Mouse (Mus musculus): Measurements from ENCODE around the gene Ralb. TPM values are rescaled to one million over a fixed set of nuclear protein-coding genes. Genes with fewer than 3 reads are reported as not detected.
A peak's percentile ranks its signal among the peaks of the same experiment; 100 is the strongest.

The Ralb gene
- polyA plus RNA-seq, 1 experiment, result 54.6 TPM

- 77% methylated on average over 2 of the region's 2 CpGs for WGBS
- Histone ChIP-seq H3K4me1 (ENCODE audit: control insufficient read depth, insufficient read depth, low read length) (peaks cover 13% of the 10 kb centered on the region; the same call in 1 of the 2 replicates), H3K36me3 (ENCODE audit: control insufficient read depth, insufficient read depth, low read length) (no peaks in the 10 kb centered on the region), H3K27me3 (replicated peaks; ENCODE audit: control insufficient read depth, insufficient read depth, low read length) (no peaks in the 10 kb centered on the region), H3K27ac (ENCODE audit: insufficient read depth, low read depth, low read length) (no peak overlapping the region), H3K4me3 (ENCODE audit: insufficient read depth, low read depth, low read length) (no peak overlapping the region)
- DNase-seq, result no peak
- TF ChIP-seq POLR2A (IDR thresholded peaks at IDR 0.05; ENCODE audit: low read depth, low read length) (no peak), CTCF (conservative IDR thresholded peaks at IDR 0.05; ENCODE audit: insufficient read depth, insufficient read length, low read depth, low read length) (no peak)
Observed at GRCm38 (mm10) chr1:119545164-119545563, 40.6 kb upstream of the Ralb start.

- Histone ChIP-seq H3K36me3 (ENCODE audit: control insufficient read depth, insufficient read depth, low read length) (no peaks in the 10 kb centered on the region), H3K4me1 (ENCODE audit: control insufficient read depth, insufficient read depth, low read length) (peaks cover 13% of the 10 kb centered on the region; the same call in 1 of the 2 replicates), H3K4me3 (ENCODE audit: insufficient read depth, low read depth, low read length) (no peak overlapping the region), H3K27ac (ENCODE audit: insufficient read depth, low read depth, low read length) (no peak overlapping the region), H3K27me3 (replicated peaks; ENCODE audit: control insufficient read depth, insufficient read depth, low read length) (no peaks in the 10 kb centered on the region)
- no peak for TF ChIP-seq CTCF (conservative IDR thresholded peaks at IDR 0.05; ENCODE audit: insufficient read depth, insufficient read length, low read depth, low read length)
- no peak for TF ChIP-seq POLR2A (IDR thresholded peaks at IDR 0.05; ENCODE audit: low read depth, low read length)
- no peak for DNase-seq
- WGBS, result 82% methylated on average over 5 of the region's 5 CpGs
Observed at GRCm38 (mm10) chr1:119544611-119545155, 40.1 kb upstream of the Ralb start.

- Histone ChIP-seq H3K4me1 (ENCODE audit: control insufficient read depth, insufficient read depth, low read length) (peaks cover 13% of the 10 kb centered on the region; the same call in 1 of the 2 replicates), H3K36me3 (ENCODE audit: control insufficient read depth, insufficient read depth, low read length) (no peaks in the 10 kb centered on the region), H3K27me3 (replicated peaks; ENCODE audit: control insufficient read depth, insufficient read depth, low read length) (no peaks in the 10 kb centered on the region), H3K4me3 (ENCODE audit: insufficient read depth, low read depth, low read length) (no peak overlapping the region), H3K27ac (ENCODE audit: insufficient read depth, low read depth, low read length) (no peak overlapping the region)
- DNase-seq, result peak; percentile 48
- TF ChIP-seq CTCF (conservative IDR thresholded peaks at IDR 0.05; ENCODE audit: insufficient read depth, insufficient read length, low read depth, low read length), result no peak
- no peak for TF ChIP-seq POLR2A (IDR thresholded peaks at IDR 0.05; ENCODE audit: low read depth, low read length)
- WGBS, result 60% methylated on average over 6 of the region's 6 CpGs
Observed at GRCm38 (mm10) chr1:119543316-119543715, 38.7 kb upstream of the Ralb start.

GRCm38 (mm10) chr1:119541570-119541969 is 37.0 kb upstream of the Ralb start:
- Histone ChIP-seq H3K27me3 (replicated peaks; ENCODE audit: control insufficient read depth, insufficient read depth, low read length) (no peaks in the 10 kb centered on the region), H3K4me1 (ENCODE audit: control insufficient read depth, insufficient read depth, low read length) (peaks cover 13% of the 10 kb centered on the region; the same call in 1 of the 2 replicates), H3K36me3 (ENCODE audit: control insufficient read depth, insufficient read depth, low read length) (no peaks in the 10 kb centered on the region), H3K4me3 (ENCODE audit: insufficient read depth, low read depth, low read length) (no peak overlapping the region), H3K27ac (ENCODE audit: insufficient read depth, low read depth, low read length) (peak overlapping the region; percentile 39)
- 74% methylated on average over 3 of the region's 3 CpGs for WGBS
- TF ChIP-seq POLR2A (IDR thresholded peaks at IDR 0.05; ENCODE audit: low read depth, low read length) (no peak), CTCF (conservative IDR thresholded peaks at IDR 0.05; ENCODE audit: insufficient read depth, insufficient read length, low read depth, low read length) (no peak)
- DNase-seq, result no peak

DNA sequence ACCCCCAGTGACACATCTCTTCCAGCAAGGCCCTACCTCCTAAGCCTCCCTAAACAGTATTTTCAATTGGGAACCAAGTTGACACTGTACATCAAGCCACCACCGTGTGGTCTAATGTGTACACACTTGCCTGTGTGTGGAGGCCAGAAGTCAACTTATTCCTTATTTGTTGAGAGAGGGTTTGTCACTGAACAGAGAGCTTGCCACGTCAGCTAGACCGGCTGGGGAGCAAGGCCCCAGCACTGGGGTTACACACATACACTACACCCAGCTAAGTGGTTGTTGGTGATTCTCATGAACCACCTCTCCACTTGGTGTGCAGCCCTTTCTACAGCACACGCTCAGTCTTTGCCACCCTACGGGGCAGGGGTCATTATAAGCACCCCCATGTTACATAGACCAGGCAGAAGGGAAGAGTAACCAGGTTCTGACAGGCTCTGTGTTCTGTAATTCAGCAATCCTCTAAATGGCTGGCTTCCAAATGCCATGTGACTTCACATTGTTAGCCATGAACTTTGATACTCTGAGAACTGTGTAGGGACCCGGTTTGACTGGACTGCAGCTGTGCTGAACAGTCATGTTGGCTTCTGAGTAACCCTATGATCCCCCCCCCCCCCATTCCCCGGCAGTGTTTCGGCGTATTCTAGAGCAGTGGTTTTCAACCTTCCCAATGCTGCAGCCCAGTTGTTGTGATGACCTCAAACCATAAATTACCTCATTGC is 36.4 kb upstream of the Ralb start:
- peak; percentile 96 for DNase-seq
- TF ChIP-seq CTCF (conservative IDR thresholded peaks at IDR 0.05; ENCODE audit: insufficient read depth, insufficient read length, low read depth, low read length), result no peak
- TF ChIP-seq POLR2A (IDR thresholded peaks at IDR 0.05; ENCODE audit: low read depth, low read length), result no peak
- Histone ChIP-seq H3K27ac (ENCODE audit: insufficient read depth, low read depth, low read length) (peak overlapping the region; percentile 81), H3K36me3 (ENCODE audit: control insufficient read depth, insufficient read depth, low read length) (no peaks in the 10 kb centered on the region), H3K4me3 (ENCODE audit: insufficient read depth, low read depth, low read length) (no peak overlapping the region), H3K27me3 (replicated peaks; ENCODE audit: control insufficient read depth, insufficient read depth, low read length) (no peaks in the 10 kb centered on the region), H3K4me1 (ENCODE audit: control insufficient read depth, insufficient read depth, low read length) (peaks cover 13% of the 10 kb centered on the region; the same call in 1 of the 2 replicates)
- 34% methylated on average over 9 of the region's 9 CpGs for WGBS

GRCm38 (mm10) chr1:119539252-119539651 is 34.7 kb upstream of the Ralb start:
- H3K27ac ChIP-seq (ENCODE audit: insufficient read depth, low read depth, low read length), result no peak overlapping the region
- WGBS, result 29% methylated on average over 2 of the region's 2 CpGs
- no peak for DNase-seq
- H3K4me1 ChIP-seq (ENCODE audit: control insufficient read depth, insufficient read depth, low read length), result peaks cover 13% of the 10 kb centered on the region; the same call in 1 of the 2 replicates
- no peaks in the 10 kb centered on the region for H3K27me3 ChIP-seq (replicated peaks; ENCODE audit: control insufficient read depth, insufficient read depth, low read length)
- H3K4me3 ChIP-seq (ENCODE audit: insufficient read depth, low read depth, low read length), result no peak overlapping the region
- TF ChIP-seq CTCF (conservative IDR thresholded peaks at IDR 0.05; ENCODE audit: insufficient read depth, insufficient read length, low read depth, low read length) (no peak), POLR2A (IDR thresholded peaks at IDR 0.05; ENCODE audit: low read depth, low read length) (no peak)
- no peaks in the 10 kb centered on the region for H3K36me3 ChIP-seq (ENCODE audit: control insufficient read depth, insufficient read depth, low read length)

- H3K27ac ChIP-seq (ENCODE audit: insufficient read depth, low read depth, low read length), result no peak overlapping the region
- no peak overlapping the region for H3K4me3 ChIP-seq (ENCODE audit: insufficient read depth, low read depth, low read length)
- WGBS, result 90% methylated on average over 6 of the region's 6 CpGs
- DNase-seq, result no peak
- peaks cover 7% of the 10 kb centered on the region; the same call in 1 of the 2 replicates for H3K4me1 ChIP-seq (ENCODE audit: control insufficient read depth, insufficient read depth, low read length)
- H3K27me3 ChIP-seq (replicated peaks; ENCODE audit: control insufficient read depth, insufficient read depth, low read length), result no peaks in the 10 kb centered on the region
- H3K36me3 ChIP-seq (ENCODE audit: control insufficient read depth, insufficient read depth, low read length), result no peaks in the 10 kb centered on the region
- TF ChIP-seq CTCF (conservative IDR thresholded peaks at IDR 0.05; ENCODE audit: insufficient read depth, insufficient read length, low read depth, low read length) (no peak), POLR2A (IDR thresholded peaks at IDR 0.05; ENCODE audit: low read depth, low read length) (no peak)
Observed at GRCm38 (mm10) chr1:119537651-119538050, 33.1 kb upstream of the Ralb start.

Measured in kidney, adult 2 months (tissue).